Mouse (Mus musculus) kidney, postnatal 36 days (tissue): ENCODE results near the gene Gm28635.

ENCODE experiments used
- DNase-seq, 2 experiments: peaks; one replicate each; pipeline ENCODE4 v3.0.0; 2021 to 2022; ENCODE audit warnings: mixed read lengths in 2 of 2

Gm28635 gene

DNA sequence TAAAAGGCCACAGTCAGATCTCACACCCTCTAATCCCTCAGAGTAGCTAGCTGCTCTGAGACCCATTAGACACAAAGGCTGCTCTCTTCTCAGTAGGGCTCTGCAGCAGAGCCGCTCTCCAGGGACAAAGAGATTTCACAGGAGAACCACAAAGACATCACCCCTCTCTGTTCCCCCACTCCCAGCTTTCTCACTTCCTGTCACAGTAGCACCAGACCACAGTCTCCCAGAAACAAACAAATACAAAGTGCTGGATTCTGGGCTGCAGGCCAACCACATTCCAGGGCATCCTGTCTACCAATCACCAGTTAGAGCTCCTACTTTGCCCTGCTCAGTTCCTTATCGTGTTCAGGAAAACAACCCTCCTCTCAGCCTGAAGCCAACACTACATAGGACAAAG is 42.2 kb downstream of the Gm28635 start:
- peak; percentile 97 to 98 for DNase-seq

DNA sequence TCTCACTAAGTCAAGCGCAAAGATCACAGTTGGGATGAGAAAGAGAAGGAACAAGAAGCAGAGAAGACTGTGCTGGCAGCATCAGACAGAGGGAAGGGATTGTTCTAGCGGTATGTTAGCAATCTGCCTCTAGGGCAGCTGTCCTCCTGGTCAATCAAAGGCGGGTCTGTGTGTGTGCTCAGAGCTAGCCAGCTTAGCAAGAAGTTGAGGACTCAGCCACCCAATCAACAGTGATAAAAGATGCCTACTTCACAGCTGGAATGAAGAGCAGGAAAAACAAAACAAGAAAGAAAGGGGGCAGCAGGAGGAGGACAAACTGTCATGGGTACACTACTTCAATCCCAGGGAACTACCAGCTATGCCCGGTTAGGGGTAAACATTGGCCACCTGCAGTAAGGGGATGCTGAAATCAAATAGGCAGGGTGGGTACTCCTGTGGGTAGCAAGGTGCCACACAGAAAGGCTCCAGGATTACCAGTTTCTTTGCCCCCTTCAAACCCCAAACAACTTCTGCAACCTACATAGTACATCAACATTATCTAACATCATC is 42.8 kb downstream of the Gm28635 start:
- peak in 1 of 2 experiments; percentile 31 for DNase-seq

DNA sequence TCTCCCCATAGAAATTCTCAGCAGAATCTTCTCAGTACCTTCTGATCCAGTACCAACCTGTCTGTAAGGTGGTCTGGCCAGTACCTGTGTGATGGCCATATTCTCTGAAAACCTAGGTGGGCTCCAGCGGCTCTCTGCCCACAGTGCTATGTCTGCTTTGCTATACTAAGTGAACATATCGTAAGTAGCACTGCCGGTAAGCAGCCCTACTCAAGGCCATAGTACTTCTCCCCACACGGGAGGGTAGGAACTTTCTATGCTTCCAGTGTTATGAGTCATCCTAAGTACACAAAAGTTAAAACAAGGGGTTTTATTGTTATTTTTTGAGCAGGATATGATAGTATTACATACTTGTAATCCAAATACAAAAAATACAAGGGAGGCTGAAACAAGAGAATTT is 43.8 kb downstream of the Gm28635 start:
- DNase-seq, result no peak

DNA sequence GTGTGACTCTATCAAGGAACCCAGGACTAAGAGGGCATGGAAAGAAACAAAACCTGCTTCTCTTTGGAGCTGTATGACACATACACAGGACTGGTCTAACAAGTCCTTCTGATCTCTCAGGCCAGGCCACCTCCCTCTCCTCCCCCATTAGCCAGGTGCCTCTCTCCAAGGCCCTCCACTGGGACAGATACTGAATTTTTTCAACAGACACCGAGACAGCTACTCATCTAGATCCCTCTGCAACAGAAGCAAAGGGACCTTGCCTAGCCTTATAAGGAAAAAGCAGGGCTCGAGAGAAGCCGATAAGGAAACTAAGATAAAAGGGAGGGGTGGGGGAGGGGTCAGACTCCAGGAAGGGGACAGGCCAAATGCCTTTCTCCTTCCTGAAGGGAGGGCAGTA is 44.8 kb downstream of the Gm28635 start:
- peak in 1 of 2 experiments; percentile 30 for DNase-seq

DNA sequence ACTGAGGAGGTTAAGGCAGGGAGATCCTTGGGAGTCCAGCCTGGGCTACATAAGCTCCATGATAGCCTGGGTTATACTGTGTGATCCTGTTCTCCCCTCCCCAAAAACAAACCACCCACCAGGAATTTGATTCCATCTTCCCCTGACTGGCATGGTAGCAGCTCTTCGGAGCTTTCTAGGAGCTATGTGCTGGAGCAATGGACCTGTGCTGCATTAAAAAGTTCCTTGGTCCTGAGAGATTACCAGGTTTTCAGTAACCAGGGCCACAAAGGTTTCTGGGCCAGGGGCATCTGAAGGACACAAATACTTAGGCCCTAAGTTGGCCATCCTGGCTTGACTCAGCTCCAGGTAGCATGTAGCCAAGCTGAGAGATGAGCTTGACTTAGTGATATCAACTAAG is 45.8 kb downstream of the Gm28635 start:
- DNase-seq, result no peak

DNA sequence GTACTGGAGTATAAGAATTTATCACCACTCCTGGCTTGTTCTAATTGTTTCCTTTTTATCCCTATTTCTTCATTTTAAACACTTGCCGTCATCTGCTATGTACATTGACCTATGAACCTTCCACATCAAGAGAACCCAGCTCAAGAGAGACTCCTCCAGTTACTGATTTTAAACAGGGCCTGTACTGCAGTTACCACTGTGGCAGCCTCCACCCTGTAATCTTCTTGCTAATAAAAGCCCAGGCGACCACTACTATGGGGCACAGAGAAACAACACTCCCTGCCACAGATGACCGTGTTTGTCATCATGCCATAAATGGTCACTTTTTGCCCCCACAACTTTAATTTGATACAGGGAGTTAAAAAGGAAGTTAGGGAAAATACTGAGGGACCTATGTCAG is 50.8 kb downstream of the Gm28635 start:
- no peak for DNase-seq

DNA sequence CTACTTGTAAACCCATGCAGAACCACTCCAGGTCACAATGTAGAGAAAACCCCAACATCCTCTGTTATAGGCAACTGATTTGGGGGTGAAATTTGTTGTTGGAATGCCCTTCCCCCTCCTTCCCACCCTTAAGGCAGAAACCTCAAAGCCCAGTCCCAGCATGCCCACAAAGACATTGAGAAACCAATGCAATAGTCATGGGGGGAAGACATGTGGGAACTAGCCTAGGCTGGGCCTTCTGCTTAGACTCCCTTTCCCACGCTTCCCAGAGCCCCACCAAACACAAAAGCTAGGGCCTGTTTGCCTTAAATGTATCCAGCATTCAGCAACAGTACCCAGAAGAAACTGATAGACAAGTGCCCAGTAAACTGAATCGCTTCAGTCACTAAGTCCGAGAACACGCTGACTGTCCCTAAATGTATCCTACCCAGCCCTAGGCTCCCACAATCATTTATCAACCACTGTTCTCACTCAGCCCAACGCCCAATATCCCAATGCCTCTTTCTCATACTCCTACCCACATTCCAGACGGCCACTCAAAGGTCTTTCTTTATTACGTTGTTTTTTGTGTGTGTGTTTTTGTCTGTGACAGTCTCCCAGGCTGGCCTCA is 51.4 kb downstream of the Gm28635 start:
- DNase-seq, result no peak

DNA sequence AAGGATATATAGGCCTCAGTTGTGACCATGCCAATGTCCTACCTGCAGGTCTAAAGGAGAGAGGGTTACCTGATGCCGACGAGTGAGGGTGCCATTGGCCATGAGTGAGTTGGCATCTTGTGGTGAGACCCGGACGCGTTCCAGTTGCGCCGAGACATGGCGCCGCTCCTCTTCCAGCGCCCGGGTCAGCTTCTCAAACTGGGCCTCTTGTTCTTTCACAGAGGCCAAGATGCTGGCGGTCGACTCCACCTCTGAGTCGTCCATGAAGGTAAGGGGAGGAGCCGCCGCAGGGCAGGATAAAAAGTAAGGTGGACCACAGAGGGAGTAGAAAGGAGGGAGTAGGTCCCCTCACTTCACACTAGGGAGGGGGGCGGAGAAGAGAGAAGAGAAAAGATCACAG is 53.6 kb downstream of the Gm28635 start:
- peak in 1 of 2 experiments; percentile 18 for DNase-seq

DNA sequence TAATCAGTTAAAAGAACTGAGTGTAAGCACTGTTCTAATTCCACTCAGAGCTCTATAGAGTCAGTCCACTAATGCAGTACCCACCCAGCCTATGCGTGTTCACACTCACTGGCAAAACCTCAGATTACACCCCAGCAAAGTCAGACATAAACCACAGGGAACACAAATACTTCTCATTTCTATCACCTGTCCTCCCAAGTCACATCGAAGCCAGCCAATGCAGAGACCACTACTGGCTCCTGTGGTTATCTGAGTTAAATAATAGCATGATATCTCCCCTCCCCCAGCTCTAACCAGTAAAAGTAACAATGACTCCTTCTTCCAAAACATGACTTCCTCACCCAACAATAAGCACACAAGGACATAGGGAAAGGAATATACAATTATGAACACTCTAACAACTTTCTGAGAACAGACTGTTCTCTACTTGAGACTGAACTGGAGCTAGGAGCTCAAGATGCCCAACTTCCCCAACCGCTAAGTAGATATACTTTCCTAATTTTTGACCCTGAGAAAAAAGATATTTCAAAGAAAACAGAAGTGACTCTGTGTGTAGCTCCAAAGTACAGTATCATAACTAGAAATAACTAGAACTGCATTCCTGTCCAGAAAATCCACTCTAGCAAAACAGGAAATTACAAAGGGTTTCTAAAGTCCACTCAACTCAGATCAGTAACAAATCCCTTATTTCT is 54.3 kb downstream of the Gm28635 start:
- no peak for DNase-seq

DNA sequence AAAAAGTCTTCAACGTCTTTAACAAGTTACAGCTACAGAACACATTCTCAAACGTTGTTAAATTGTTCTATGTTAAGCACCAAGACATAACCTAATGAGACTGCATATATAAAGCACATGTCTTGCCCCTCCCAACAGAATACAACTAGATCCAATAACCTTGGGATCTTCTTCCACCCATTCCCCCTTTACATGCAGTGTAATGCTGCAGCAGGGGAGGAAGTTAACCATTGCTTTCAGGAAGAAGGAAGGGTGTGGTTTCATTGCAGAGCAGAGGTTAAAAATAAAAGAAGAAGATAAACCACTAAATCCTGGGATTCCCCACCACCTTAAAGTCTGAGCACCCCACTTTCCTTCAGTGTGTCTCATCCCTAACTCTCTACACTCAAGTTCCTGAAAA is 55.2 kb downstream of the Gm28635 start:
- DNase-seq, result no peak

DNA sequence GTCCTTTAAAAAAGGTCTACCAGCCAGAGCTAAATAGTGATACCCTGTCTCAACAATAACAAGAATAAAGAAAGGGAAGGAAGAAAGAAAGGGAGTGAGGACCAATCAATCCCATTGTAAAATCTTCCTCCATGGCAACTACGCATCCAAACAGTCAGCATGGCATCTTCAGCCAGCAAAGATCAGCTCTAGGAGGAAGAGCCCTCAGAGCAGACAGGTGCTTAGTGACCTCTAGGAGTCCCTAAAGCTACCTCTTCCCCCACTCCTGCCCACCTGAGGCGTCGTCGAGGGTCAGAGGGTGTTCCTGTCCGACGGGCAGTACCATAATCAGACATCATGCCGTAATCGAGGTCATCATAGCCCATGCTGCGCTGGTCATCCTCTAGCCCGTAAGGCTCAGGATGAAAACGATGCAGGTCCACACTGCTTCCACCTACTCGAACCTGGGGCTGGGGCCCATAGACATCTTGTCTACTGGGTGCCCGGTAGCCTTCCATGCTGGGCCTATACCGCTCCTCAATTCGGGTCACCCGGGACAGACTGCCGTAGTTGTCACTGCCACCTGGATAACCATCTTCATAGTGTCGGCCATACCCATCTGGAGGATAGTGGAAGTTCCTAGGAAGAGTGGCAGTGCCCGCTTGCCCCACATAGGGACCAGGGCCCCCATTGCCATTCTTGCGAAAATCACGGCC is 58.0 kb downstream of the Gm28635 start:
- no peak for DNase-seq

DNA sequence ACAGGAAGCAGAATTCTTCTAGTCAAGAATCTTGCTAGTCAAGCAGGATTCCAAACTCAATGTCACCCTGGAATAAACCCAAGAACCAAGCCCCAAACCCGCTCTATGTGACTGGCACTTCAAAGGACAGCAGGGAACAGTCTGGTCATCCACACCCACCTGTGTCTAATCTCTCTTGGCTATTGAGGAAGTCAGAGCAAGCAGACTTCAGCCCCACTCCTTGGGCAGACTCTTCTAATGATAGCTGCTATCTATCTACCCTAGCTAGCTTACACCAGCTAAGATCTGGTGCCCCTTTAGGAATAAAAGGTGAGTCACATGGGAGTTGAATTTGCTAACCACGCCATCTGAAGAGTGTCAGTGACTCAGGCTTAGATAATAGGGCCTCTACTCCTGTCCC is 58.9 kb downstream of the Gm28635 start:
- DNase-seq, result peak; percentile 41 to 67

DNA sequence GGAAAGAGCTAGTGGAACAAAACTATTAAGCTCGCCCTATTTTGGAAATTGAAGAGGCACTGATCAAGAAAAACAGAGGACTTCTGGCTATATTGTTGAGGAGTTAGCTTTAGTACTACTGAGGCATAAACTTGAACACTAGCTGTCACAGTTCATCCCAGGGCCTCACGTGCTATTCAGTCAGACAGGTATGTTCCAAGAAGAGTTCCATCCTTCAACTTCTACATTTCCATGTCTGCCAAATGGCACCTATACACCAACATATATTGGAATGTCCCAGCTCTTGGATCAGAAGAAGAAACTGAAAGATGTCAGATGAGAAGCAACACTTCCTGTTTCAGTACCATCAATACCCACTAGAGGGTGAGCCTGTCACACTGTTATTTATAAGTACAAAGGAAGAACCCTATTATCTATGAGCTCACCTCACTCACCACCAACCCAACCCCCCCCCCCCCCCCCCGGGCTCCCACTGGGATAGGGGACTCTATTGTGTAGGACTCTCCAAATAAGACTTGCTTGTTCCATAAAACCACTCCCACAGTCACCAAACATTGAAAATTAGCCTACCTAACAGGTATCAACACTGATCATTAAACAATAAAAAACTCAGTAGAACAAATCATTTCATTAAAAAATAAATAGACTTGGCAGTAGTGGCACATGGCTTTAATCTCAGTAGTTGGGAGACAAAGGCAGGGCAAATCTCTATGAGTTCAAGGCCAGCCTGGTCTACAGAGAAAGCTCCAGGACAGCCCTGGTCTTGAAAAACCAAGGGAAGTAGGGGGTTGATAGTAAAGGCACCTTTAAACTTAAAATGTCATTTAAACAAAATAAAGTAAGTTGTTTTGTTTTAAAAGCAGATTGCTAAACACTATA is 60.0 kb downstream of the Gm28635 start:
- peak; percentile 60 to 69 for DNase-seq

DNA sequence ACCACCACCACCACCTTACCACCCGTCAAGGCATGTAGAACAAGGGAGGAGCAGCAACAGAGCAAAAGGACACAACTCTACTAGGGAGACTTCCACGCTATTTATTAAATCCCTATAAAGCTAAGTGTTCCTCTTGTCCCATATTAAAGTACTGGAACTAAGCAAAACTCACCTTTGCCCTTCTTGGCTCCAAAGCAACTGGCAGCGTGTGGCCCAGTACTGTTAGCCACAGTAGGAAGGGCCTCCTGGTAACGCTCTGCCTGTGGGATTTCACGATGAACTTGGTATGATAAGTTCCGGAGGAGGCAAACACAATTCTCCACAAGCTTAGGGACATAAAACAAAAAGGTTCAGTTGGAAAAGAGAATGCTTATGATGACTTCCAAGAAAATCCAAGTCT is 65.1 kb downstream of the Gm28635 start:
- DNase-seq, result peak; percentile 60 to 69

DNA sequence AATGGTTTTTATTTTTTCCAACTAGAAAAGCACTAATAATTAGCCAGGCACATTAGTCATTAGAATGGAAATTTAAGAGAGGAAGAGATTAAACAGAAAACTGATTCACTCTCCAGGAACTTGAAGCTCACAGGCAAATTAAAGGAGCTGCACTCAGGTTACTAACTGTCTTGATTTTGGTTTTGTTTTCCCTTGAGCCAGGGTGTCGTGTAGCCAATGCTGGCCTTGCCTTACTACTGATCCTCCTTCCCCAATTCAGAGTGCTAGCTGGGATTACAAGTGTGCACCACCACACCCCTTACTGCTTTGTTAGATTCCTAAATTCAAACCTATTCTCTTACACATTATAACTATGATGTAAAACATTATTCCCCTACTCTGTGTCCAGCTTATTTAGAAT is 70.0 kb downstream of the Gm28635 start:
- DNase-seq, result no peak

DNA sequence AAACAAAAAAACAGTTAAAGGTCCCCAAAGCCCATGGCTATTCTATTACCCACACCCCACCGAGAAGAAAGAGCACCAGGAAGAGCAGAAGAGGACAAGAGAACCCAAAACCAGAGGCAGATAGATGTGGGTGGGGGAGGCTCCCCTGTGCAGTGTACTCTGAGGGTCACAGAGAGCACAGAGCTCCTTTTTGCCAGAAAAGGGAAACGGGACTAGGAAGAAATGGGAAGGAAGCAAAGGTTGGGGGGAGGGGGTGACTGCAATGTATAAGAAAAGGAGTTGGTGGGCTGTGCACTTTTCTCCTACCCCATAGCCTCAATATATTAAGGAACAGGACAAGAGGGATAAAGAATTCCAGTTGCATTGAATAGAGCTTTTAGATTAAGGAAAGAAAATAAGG is 76.9 kb downstream of the Gm28635 start:
- DNase-seq, result no peak

DNA sequence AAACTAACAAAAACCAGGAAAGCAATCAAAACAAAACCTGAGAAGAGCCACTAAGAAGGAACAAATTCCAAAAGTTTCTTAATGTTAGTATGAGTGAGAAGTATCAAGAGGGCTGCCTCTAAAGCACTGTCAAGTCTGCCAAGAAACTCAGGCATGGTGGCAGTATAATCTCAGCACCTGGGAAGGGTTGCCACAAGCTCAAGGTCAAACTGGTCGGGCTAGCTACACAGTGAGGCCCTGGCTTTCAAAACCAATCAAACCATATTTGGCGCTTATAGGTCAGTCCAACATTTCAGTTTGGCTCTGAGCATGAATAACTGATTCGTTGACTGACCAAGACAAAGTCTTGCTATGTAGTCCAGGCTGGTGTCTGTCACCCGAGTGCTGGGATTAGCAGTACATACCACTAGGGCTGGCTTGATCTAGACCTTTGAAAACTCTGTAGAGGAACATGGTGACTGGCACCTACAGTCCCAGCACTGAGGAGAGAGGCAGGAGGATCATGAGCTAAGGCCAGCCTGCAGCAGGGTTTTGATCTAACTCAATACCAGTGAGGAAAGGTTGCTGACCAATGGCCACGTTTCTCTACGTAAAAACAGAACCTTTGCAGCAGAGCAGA is 78.5 kb downstream of the Gm28635 start:
- no peak for DNase-seq

DNA sequence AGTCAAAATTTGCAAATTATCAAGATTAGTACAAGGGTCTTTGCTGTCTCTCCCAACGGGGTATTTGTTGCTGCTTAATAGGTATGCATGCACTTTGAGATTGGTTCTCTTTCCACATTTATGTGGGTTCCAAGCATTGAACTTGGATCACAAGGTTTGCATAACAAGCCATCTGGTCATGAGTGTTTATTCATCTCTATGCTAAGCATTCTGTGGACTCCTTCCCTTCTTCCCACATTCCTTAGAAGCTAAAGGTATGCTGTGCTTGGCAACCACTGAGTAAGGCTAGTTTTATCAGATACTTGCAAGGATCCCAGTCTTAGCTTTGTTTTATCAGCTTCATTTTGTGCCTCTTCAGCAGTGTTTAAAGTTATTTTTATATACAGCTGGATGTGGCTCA is 80.7 kb downstream of the Gm28635 start:
- DNase-seq, result no peak

DNA sequence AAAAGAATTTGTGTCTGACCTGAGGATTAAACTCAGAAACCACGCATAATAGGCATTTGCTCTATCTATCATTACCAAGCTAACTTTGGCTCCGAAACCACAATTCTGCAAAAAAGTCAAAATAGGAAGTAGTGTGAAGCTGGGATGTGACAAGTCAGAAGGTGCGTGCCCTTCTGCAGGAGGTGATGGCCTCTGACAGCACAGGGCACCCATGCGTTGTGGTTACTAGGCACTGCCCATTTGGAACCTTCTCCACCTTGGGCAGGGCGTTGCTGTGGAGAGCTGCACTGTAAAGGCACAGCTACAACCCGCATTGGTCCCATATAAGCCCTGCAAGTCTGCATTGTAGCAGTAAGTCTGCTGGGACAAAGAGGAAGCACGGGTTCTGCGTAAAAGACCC is 85.0 kb downstream of the Gm28635 start:
- DNase-seq, result no peak

DNA sequence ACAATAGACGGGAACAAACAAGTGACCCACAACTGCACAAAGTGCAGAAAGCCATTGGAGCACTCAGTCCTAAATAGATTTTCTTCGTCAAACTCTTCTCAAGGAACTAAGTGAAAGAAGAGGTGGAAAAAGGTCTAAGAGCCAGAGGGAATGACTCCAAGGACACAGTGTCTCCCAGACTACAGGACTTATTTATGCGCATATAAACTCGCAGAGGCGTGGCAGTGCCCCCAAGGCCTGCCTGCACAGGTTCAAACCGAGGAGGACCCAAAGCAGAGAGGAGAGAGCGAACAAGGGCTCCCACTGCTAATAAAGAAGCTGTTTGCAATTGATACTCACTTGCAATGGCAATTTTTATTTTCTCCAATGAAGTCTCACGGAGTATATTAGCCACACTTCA is 92.1 kb downstream of the Gm28635 start:
- no peak for DNase-seq

DNA sequence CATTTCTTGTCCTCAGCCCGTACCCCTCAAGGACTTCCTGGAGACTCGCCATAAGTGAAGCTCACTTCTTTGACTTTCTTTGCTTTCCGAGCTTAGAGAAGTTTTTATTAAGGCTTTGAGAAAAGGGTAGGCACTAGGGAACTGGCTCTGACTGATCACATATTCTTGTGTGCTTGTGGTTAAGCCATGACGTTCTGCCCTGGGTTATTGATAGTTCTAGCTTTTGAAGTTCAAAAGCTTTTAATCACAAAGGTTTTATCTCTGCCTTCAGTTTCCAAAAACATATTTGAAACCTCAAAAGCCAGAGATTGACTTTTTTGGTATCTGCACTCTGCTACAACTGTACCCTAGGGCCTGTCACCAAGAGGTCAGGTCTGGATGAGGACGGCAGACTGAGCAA is 95.6 kb downstream of the Gm28635 start:
- DNase-seq, result no peak

DNA sequence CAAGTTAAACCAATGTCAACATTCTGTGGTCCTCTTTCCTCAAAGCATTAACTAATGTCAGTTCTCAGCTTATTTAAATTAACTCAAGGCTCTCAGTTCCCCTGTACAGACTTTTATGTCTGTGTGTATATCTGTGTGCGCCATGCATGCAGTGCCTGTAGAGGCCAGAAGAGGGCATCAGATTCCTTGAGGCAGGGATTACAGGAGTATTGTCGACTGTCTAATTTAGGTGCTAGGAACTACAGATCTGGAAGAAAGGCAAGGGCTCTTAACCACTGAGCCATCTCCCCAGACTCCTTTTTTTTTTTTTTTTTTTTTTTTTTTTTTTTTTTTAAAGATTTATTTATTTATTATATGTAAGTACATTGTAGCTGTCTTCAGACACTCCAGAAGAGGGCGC is 96.6 kb downstream of the Gm28635 start:
- peak in 1 of 2 experiments; percentile 58 for DNase-seq
